Mouse (Mus musculus) forebrain, embryonic 12.5 days (tissue): ENCODE data around the gene Dus3l. TPM values are rescaled to one million over a fixed set of nuclear protein-coding genes. Genes with fewer than 3 reads are reported as not detected.

ENCODE experiments used
- ATAC-seq: fragments of 200-750 bp; cut with Nextera tagmentation; 2 replicates; pipeline ENCODE4 v1.8.0; 2017; ENCODE audit warnings: moderate TSS enrichment; ENCODE audit not compliant: low FRiP score
- H3K27ac ChIP-seq: fragments of 300-500 bp; sonication (generic); 2 replicates; pipeline ENCODE4 v1.5.1; 2016; ENCODE audit warnings: mild to moderate bottlenecking
- H3K27me3 ChIP-seq: fragments of 300-500 bp; sonication (generic); 2 replicates; pipeline ENCODE4 v1.6.1; 2016; ENCODE audit warnings: mild to moderate bottlenecking
- H3K36me3 ChIP-seq: fragments of 300-500 bp; sonication (generic); replicated peaks from 2 replicates; pipeline ENCODE4 v1.6.1; 2016; ENCODE audit warnings: mild to moderate bottlenecking
- H3K4me1 ChIP-seq: fragments of 300-500 bp; sonication (generic); 2 replicates; pipeline ENCODE4 v1.6.1; 2016
- H3K4me2 ChIP-seq: fragments of 300-500 bp; sonication (generic); 2 replicates; pipeline ENCODE4 v1.6.1; 2016; ENCODE audit warnings: mild to moderate bottlenecking, moderate library complexity
- H3K4me3 ChIP-seq: fragments of 300-500 bp; sonication (generic); replicated peaks from 2 replicates; pipeline ENCODE4 v1.5.1; 2016; ENCODE audit warnings: mild to moderate bottlenecking
- H3K9ac ChIP-seq: fragments of 300-500 bp; sonication (generic); 2 replicates; pipeline ENCODE4 v1.6.1; 2016; ENCODE audit warnings: mild to moderate bottlenecking
- H3K9me3 ChIP-seq: fragments of 300-500 bp; sonication (generic); 2 replicates; pipeline ENCODE4 v1.6.1; 2016
- WGBS: fragments of 180-500 bp; shearing (Covaris S2); methylation state at CpG from one replicate; pipeline ENCODE4 v1.1.7; 2016; 5-methylcytosine and 5-hydroxymethylcytosine counted together
- polyA plus RNA-seq: library from polyadenylated mRNA; unstranded; fragments of >200 nt; fragmentation: Nextera tagmentation; extraction: Ambion mirVana; gene quantifications from 2 replicates; pipeline ENCODE4 v1.2.1, GENCODE M21; 2016

The Dus3l gene
- polyA plus RNA-seq, 1 experiment from 2014 or later: 49.4 TPM

DNA sequence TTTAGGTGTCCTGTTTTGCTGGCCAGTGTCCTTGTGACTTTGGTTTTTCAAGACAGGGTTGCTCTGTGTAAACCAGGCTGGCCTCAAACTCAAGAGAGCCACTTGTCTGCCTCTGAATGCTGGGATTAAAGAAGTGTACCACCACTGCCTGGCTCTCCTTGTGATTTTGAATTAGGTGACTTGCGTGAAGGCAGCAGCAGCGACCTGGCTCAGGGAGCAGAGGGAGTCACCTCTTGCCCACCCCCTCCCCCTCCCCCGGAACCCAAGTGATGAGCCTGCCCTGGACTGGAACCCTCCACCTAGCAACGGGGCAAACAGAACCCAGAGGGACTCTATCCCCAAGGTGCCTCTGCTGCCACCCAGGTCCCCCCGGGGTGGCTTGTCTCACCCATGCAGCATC, 5.4 kb downstream of the Dus3l start, which contains the start of gene Prr22:
Prr22 (plus strand) TSS at position 301 of the 400 bp plus-strand sequence.
- peaks cover 48% of the 10 kb centered on the region for H3K36me3 ChIP-seq
- H3K27ac ChIP-seq: no peak within 1 kb of the TSS
- no peaks in the 10 kb centered on the region for H3K27me3 ChIP-seq
- no peak within 1 kb of the TSS for H3K4me2 ChIP-seq
- H3K9me3 ChIP-seq: no peaks in the 10 kb centered on the region
- peaks cover 7% of the 10 kb centered on the region for H3K4me1 ChIP-seq
- H3K4me3 ChIP-seq: no peak within 1 kb of the TSS
- ATAC-seq: no peak
- H3K9ac ChIP-seq: no peak within 1 kb of the TSS
- 94% methylated on average over 5 of the region's 5 CpGs for WGBS

GRCm38 (mm10) chr17:56777568-56777967, 13.0 kb downstream of the Dus3l start:
- 95% methylated on average over 11 of the region's 11 CpGs for WGBS
- Histone ChIP-seq H3K27me3 (no peaks in the 10 kb centered on the region), H3K4me1 (peaks cover 13% of the 10 kb centered on the region), H3K4me2 (no peak overlapping the region), H3K36me3 (peaks cover 41% of the 10 kb centered on the region), H3K9ac (no peak overlapping the region), H3K27ac (no peak overlapping the region), H3K4me3 (no peak overlapping the region), H3K9me3 (no peaks in the 10 kb centered on the region)
- no peak for ATAC-seq

DNA sequence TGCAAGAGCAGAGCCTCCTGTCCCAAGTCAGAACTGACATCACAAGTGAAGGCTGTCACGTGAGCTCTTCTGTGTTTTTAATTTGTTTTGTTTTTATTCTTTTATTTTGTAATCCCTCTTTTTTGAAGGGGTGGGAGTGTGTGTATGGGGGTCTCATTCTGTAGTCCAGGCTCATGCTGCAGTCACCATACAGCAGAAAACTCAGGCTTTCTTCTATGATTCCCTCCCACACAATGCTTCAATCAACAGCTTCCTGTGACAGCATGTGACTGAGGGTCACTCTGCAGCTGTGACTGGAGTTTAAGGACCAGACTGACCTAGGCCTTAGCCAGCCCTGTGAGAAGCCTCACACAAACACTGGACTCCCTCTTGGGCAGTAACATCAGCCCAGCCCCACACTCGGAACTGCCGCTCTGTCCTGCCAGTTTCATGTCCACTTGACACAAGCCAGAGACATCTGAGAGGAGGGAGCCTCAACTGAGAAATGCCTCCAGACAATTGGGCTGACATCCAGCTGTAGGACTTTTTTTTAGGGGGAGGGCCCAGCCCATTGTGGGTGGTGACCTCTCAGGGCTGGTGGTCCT, 14.3 kb downstream of the Dus3l start:
- no peak for ATAC-seq
- Histone ChIP-seq H3K27ac (no peak overlapping the region; the same call in 1 of the 2 replicates), H3K9me3 (no peaks in the 10 kb centered on the region), H3K4me1 (peaks cover 13% of the 10 kb centered on the region), H3K9ac (no peak overlapping the region), H3K36me3 (peaks cover 41% of the 10 kb centered on the region), H3K27me3 (no peaks in the 10 kb centered on the region), H3K4me3 (no peak overlapping the region), H3K4me2 (no peak overlapping the region)
- 47% methylated on average over 3 of the region's 3 CpGs for WGBS

DNA sequence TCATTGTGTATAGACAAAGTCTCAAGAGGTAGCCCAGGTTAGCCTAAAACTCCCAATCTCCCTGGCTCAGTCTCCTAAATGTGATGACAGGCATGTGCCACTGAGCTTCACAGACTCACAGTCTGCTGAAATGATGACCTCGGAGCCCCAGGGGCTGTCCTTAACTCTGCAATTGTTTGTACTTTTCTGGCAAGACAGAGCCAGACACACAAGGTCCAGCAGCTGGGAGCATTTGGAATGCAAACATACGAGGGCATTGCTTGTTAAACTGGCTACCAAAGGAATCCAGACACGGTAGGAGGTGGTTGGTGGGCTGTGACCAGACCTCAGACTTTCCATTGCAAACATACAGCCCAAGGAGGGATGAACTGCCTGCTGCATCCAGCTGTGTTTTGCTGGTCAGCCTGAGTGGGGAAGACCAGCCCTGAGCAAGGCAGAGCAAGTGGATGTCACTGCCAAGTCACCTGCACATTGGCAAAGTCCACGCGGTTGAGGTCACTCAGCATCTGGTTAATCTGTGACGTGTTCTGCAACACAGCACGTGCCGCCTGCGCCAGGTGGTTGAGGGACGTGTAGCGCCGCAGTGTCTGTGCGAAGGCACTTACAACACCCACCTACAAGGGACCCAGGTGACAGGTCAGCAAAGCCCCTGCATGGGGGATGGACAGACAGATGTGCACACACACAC, 15.9 kb downstream of the Dus3l start:
- H3K4me2 ChIP-seq: no peak overlapping the region
- WGBS: 89% methylated on average over 13 of the region's 13 CpGs
- ATAC-seq: no peak
- no peak overlapping the region for H3K9ac ChIP-seq
- peaks cover 13% of the 10 kb centered on the region for H3K4me1 ChIP-seq
- no peaks in the 10 kb centered on the region for H3K27me3 ChIP-seq
- no peaks in the 10 kb centered on the region for H3K9me3 ChIP-seq
- no peak overlapping the region for H3K27ac ChIP-seq
- H3K4me3 ChIP-seq: no peak overlapping the region
- peaks cover 42% of the 10 kb centered on the region for H3K36me3 ChIP-seq

DNA sequence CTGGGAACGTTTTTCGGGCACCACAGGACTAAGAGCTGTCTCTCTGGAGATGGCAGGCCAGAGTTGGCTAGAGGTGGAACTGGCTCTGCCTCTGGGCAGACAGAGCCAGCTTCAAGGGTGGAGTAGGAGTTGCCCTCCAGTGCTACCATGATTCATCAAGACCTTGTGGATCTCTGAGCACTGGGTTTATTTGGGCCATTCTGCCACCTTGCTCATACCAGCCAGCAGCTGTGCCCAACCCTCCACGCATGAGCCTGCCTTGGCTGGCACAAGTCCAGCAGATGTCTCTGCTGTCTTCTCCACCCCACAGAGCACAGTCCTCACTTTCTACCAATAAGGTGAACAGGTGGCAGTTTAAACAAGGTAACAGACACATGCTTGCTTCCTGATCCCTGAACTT, 24.3 kb downstream of the Dus3l start:
- peaks cover 3% of the 10 kb centered on the region; the same call in 1 of the 2 replicates for H3K36me3 ChIP-seq
- no peak overlapping the region for H3K4me3 ChIP-seq
- no peak overlapping the region for H3K27ac ChIP-seq
- H3K9me3 ChIP-seq: no peaks in the 10 kb centered on the region
- no peak for ATAC-seq
- no peak overlapping the region for H3K9ac ChIP-seq
- no peak overlapping the region for H3K4me2 ChIP-seq
- H3K27me3 ChIP-seq: no peaks in the 10 kb centered on the region
- no peaks in the 10 kb centered on the region for H3K4me1 ChIP-seq
- 81% methylated on average over 3 of the region's 3 CpGs for WGBS

DNA sequence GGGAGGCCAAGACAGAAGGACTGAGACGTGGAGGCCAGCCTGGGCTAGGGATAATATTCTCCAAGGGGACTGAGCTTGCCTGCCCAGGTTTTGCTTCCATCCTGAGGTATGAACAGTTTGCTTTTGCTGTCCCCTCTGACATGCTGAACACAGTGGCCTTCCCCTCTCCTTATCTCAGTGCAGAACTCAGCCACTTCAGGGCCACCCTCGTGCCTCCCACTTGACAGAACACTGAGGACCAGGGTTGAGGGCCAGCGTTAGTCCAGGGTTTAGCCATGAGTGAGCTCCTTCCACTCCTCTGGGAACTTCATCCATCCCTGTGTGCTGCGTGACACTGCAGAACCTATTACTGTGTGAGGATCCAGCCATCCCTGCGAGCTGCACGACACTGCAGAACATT, 24.7 kb downstream of the Dus3l start:
- Histone ChIP-seq H3K9me3 (no peaks in the 10 kb centered on the region), H3K4me1 (no peaks in the 10 kb centered on the region), H3K4me3 (no peak overlapping the region), H3K4me2 (no peak overlapping the region), H3K27me3 (no peaks in the 10 kb centered on the region), H3K9ac (no peak overlapping the region), H3K27ac (no peak overlapping the region), H3K36me3 (no peaks in the 10 kb centered on the region)
- 83% methylated on average over 6 of the region's 6 CpGs for WGBS
- ATAC-seq: no peak

DNA sequence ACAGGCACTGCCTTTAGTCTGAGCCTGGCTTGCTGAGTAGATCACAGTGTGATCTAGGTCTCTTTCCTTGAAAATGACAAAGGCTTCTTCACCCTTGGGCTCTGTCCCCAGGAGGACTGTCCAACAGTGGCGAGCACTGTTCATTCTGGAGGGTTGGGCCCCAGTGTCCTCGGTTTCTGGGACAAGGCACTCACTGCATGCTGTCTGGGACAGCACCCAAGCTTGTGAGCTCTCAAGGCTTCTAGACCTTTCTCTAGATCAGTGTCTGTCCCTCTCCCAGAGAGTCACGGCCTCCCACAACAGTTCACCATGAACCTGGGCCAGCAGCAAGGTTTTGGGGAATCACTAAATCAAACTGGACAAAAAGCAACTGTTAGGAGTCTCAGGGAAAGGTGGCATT, 28.0 kb downstream of the Dus3l start:
- Histone ChIP-seq H3K9me3 (no peaks in the 10 kb centered on the region), H3K4me3 (no peak overlapping the region), H3K4me2 (no peak overlapping the region), H3K4me1 (no peaks in the 10 kb centered on the region), H3K9ac (no peak overlapping the region), H3K36me3 (no peaks in the 10 kb centered on the region), H3K27me3 (no peaks in the 10 kb centered on the region), H3K27ac (no peak overlapping the region)
- 75% methylated on average over 3 of the region's 3 CpGs for WGBS
- no peak for ATAC-seq

DNA sequence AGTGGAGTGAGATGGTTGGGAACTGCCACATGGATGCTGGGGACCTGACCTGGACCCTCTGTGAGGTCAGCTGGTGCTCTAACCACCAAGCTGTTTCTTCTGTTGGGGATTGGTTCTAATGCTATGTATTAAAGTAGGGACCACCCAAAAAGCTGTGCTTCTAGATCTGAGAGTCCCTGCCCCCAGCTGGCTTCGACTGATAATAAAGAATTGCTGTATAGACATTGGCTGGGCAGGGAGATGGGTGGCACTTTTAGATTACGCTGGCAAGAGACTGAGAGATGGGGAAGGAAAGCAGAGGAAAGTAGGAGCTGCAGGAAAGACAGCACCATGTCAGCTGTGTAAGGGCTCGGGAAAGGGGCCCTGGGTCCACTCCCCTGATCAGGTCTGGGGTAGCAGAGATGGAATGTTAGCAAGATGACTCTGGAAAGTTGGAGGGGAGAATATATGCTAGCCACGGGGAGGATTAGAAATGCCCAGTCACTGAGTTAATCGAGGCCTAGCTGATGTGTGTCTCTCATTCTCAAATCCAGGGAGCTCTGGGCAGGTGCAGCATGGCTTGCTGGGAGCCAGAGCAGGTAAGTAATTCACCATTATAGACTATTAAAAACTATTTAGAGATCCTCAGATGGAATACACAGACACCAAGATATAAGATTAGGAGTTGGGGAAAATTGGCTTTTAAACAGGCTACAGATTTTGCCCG, 29.2 kb downstream of the Dus3l start:
- Histone ChIP-seq H3K36me3 (no peaks in the 10 kb centered on the region), H3K4me3 (no peak overlapping the region), H3K27ac (no peak overlapping the region), H3K9me3 (no peaks in the 10 kb centered on the region), H3K4me2 (no peak overlapping the region), H3K9ac (no peak overlapping the region), H3K27me3 (no peaks in the 10 kb centered on the region), H3K4me1 (no peaks in the 10 kb centered on the region)
- 67% methylated on average over 6 of the region's 6 CpGs for WGBS
- no peak for ATAC-seq

DNA sequence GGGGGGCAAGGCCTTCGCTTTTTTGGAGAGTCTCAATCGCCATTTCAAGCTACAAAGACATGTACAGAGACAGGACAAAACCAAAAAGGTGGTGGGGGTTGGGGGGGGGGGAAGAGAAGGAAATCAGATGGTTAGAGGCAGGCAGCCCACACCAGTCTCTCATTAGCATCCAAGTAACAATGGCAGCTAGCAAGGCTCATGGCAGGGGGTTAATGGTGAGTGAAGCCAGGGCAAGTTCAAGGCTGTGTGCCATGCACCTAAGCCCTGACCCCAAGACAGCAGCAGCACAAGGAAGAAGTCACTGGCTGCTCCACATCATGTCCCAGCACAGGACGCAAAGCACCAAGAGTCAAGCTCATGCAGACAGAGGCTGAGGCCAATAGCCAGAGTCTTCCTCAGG, 34.7 kb downstream of the Dus3l start:
- 74% methylated on average over 3 of the region's 3 CpGs for WGBS
- no peak overlapping the region for H3K4me2 ChIP-seq
- peaks cover 4% of the 10 kb centered on the region; the same call in 1 of the 2 replicates for H3K4me1 ChIP-seq

DNA sequence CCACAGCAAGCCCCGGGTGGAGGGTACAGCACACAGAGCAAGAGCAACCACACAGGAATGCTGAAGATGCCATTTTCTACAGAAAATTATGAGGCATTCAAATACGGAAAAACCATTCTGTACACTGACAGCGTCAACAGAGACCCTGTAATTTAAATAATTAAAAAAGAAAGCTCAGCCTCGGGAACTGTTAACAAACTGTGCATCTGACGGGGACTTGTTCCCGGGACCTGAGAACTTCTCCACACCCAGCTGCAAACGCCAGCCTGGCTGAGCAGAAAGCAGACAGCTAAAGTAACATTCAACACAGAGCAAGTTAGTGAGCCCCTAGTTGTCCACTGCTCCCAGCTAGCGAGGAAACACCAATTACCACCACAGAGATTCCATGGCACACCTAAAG, 37.5 kb downstream of the Dus3l start:
- H3K27ac ChIP-seq: no peak overlapping the region
- 72% methylated on average over 8 of the region's 8 CpGs for WGBS
- no peaks in the 10 kb centered on the region for H3K27me3 ChIP-seq
- ATAC-seq: no peak
- no peak overlapping the region for H3K9ac ChIP-seq
- H3K4me1 ChIP-seq: peaks cover 4% of the 10 kb centered on the region; the same call in 1 of the 2 replicates
- peaks cover 11% of the 10 kb centered on the region for H3K36me3 ChIP-seq
- no peak overlapping the region for H3K4me3 ChIP-seq
- H3K4me2 ChIP-seq: no peak overlapping the region
- H3K9me3 ChIP-seq: no peaks in the 10 kb centered on the region

More for the DNA sequence above, 34.7 kb downstream of the Dus3l start:
- no peak overlapping the region for H3K27ac ChIP-seq
- H3K36me3 ChIP-seq: peaks cover 11% of the 10 kb centered on the region
- H3K9ac ChIP-seq: no peak overlapping the region
- ATAC-seq: no peak
- H3K9me3 ChIP-seq: no peaks in the 10 kb centered on the region
- H3K27me3 ChIP-seq: no peaks in the 10 kb centered on the region
- H3K4me3 ChIP-seq: no peak overlapping the region

DNA sequence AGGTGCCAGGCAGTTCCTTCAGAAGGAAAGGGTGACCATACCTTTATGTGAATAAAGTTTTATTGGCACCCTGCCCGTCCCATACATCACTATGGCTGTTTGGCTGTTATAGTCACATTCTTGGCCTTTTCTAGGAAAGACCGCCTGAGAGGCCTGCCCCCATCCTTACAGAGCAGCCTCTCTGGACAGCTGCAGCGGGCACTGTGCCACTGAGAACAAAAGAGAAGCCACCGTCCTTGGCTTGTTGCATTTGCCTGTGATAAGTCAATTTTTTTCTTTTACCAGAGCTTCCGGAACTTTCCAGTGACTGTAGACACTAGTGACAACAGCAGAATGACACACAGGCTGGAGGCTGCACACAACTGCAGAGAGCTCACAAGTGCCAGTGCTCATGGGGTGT, 40.4 kb downstream of the Dus3l start:
- Histone ChIP-seq H3K27ac (no peak overlapping the region), H3K9ac (no peak overlapping the region), H3K4me1 (peaks cover 16% of the 10 kb centered on the region), H3K4me3 (no peak overlapping the region), H3K4me2 (no peak overlapping the region), H3K27me3 (no peaks in the 10 kb centered on the region), H3K9me3 (no peaks in the 10 kb centered on the region), H3K36me3 (peaks cover 11% of the 10 kb centered on the region)
- WGBS: 82% methylated on average over 5 of the region's 5 CpGs
- ATAC-seq: no peak

DNA sequence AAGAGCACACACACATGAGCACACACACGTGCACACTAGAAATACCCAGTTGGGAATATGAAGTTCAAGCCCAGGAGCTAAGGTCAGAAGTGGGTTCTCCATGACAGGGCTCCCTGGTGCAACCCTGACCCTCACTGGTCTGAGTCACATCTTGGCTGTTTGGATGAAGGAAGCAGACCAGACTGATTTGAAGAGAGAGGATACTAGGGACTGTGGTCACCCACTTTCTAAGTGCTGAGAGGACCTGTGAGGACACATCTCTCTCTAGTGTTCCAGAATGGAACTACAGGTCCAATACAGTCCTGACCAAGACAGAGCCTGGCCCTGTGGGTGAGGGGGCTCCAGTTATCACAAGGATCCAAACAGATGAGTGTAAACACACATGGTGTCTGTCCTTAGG, 41.2 kb downstream of the Dus3l start:
- Histone ChIP-seq H3K27ac (no peak overlapping the region), H3K9ac (no peak overlapping the region), H3K4me1 (peaks cover 21% of the 10 kb centered on the region), H3K9me3 (no peaks in the 10 kb centered on the region), H3K27me3 (no peaks in the 10 kb centered on the region), H3K4me3 (no peak overlapping the region), H3K4me2 (no peak overlapping the region), H3K36me3 (peaks cover 11% of the 10 kb centered on the region)
- no peak for ATAC-seq
- WGBS: 75% methylated on average over 1 of the region's 1 CpGs
